Mouse (Mus musculus) kidney, postnatal 10 days (tissue): ENCODE measurements around the gene Gon7.

Source experiments
- DNase-seq: peaks from one replicate; pipeline ENCODE4 v3.0.0; 2021; ENCODE audit warnings: mixed read lengths

The Gon7 gene

DNA sequence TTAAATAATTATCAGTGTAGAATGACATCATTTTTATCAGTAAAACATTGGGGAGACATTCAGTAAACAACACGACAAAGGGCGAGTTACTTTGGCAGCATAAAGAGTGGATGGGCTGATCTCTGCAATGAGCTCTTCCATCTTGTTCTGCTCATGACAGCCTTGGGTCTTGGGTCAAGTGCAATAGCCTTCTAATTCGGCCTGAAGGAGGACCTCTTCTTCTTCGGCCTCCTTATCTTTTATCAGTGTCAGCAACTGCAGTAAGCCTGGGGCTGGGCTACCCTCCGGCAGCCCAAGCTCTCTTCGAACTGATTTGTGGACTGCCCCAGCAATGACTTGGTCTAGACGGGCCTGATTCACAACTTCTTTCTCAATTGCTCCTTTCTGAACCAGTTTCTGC lies 15.5 kb downstream of the Gon7 start:
- DNase-seq, result no peak

DNA sequence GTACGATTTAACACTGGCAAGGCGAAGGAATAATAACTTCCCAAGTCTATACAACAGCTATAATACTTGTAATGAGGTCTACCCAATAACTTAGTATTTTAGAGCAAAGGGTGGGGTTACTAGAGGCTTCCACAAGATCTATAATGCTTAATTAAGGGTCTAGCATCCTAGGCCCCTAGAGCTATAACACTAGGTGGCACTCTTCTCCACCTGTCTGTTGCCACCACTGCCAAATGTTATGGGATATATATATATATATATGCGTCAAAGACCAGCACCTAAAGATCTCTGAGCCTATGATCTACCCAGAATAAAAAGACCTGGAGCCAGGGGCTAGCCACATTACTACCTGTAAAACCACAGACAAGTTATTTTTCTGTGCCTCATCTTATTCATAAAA lies 17.3 kb downstream of the Gon7 start:
- DNase-seq, result no peak

DNA sequence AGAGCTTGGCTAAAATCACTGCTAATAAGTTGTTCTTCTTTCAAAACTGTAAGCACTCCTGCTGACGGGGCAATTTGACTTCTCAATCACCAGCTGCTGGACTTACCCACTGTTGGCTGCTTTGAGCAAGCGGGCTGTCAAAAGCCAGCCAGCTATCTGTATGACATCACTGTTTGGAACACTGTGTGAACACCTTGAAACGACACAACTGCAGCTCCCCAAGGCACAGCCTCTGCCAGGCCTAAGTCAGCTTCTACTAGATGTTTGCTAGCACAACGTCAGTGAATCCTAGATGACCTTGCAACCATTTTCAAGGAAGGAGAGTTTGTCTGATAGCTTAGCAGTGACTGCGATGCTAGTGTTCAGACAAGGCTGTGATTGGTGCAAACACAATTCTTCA lies 18.5 kb downstream of the Gon7 start:
- no peak for DNase-seq

DNA sequence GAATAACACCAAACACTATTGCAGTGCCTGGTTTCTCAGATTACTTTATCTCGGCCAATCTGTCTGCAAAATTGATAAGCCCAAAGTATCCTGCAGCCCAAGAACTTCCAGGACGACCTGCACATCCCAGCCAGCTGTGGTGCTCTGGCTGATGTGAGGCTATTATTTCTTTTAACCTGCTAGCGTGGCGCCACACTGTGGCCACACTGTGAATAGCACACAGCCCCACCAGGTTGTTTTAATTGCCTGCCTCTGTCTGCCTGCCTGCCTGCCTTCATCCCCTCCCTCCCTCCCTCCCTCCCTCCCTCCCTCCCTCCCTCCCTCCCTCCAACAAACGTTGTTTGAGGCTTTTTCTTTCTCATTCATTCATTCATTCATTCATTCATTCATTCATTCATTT lies 24.2 kb downstream of the Gon7 start:
- DNase-seq, result peak; percentile 79

DNA sequence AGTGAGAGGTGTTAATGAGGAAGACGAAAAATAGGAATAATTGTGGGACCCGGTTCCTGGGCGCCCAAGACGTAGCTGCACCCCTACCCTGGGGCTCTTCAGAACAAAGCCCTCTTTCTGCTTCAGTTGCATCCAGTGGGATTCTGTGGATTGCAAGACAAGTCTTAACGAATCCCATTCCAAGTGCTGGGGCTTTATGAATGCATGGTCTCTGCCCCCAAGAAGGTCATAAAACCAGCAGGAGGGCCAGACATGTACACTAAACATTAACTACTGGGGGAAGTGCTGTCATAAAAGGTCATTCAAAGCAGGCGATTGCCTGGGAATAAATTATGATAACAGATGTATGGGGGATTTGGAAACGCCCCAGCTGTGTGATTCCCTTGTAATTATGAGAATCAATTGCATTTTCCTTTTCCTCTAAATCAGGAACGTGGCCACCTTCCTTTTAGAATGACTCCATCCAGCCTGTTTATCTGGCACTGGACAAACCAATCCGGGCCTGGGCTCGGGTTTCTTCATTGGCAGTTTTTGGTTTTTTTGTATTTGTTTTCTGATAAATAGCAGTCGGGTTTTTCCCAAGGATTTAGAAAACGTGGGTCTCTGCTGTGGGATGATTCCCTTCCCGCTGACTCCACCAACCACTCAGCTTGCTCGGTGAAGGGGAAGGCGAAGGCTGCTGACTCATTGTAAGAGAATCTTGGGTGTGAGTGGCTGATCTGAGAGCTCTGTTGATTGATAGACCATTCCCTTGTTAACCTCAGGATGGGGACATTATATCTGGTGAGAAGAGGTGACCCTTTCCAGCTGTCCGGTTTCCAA lies 26.6 kb downstream of the Gon7 start:
- DNase-seq, result peak; percentile 24

DNA sequence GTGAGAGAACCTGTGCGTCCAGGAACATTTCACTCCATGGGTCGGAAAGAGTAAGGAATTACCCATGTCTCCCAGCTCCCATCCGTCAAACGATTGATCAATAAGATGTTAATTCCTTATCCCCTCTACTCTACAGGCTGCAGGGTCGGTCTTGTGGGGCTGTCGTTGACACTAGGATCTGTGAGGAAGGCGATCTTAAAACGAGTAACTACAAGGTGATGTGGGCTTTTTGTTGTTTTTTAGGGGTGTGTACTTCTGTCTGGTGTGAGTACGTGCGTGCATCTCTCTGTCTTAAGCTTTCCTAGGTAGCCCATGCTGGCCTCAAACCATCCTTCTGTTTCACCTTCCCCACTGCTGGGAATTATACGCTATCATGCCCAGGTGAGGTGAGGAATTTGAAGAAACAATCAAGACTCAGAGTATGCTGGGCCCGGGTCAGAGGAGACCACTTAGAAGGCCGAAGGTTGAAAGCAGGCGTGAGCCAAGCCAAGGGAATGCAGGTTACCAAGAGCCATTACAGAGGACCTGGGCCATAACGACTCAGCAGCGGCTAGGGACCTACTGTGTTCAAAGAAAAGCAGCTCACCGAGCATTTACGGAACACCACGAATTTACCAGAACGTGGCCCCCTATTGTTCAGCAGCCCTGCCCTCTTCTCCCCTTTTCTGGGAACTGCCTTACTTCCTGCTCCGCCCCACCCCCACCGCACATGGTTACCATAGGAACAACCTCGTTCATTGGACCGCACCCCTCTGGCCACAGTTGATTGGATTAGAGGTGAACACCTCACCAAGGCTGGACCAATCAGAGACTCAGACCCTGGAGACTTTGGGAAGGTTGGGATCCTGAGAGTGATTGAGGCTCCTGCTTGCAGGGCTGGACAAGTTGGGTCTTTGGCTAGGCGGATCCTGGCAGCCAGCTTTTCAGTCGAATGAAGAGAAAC lies 27.5 kb downstream of the Gon7 start:
- DNase-seq, result peak; percentile 88

DNA sequence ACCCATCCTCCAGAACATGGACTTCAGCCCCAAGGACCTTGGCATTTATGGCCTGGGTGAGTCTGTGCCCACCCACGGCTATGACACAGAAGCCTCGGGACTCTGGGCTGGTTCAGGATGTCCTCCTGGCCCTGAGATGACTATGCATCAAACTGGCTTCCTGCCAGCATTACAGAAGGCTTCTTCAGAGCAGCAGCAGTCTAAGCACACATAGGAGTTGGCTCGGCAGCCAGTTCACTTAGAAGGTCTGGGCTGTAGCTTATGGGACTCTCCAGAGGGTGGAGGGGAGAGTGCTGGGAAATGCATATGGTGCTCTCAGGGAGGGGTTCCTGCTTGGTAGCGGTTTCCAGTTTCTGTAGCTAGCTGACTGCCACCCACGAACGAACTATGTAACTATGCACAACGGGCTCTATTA lies 31.8 kb downstream of the Gon7 start:
- peak; percentile 31 for DNase-seq

DNA sequence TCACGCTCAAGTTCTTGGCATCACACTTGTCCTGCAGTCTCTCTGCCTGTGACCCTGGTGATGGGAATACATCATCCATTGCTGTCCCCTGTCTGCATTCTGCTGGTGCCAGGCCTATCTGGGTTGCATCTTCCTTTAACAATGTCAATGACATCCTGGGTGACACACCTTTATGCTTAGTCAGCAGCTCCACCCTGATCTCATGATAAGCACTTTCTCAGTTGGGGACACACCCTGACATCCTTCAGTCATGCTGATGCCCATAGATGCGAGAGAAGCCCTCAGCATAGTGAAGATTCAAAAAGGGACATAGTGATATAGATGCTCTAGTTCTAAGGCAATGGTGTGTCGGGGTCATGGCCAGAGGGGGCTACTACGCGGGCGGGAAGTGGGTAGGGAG lies 32.5 kb downstream of the Gon7 start:
- DNase-seq, result no peak

DNA sequence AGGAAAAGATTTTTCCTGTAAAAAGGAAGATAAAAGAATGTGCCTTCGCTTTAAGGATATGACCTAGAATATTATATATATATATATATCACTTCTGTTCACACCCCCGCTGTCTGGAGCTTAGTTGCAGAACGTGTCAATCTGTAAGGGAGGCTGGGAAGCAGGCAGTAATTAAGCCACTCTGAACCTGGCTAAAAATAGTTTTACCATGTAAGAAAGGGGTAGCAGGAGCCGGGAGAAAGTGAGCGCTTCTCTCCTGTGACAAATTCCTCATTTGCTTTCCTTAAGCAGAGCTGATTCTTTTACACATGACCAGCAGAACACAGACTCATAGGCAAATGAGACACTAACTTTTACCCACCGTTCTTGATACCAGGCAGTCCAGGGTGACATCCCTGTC lies 33.7 kb downstream of the Gon7 start:
- DNase-seq, result no peak

DNA sequence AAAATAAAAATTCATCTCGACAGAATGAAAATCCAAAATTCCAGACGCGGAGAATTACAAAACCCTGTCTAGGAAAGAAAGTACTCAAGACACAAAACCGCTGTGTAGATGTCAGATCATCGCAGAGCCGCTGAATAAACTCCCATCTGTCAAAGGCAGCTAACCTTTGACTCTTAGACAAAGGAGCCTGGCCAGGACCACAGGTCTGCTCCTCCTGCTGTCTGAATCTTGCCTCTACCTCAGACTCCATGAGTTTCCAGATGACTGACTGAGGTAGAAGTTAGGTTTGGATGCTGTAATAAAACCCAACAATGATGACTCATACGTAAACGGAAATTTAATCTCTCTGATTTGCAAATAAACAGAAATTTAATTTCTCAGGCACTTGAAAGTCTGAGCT lies 34.6 kb downstream of the Gon7 start:
- no peak for DNase-seq

DNA sequence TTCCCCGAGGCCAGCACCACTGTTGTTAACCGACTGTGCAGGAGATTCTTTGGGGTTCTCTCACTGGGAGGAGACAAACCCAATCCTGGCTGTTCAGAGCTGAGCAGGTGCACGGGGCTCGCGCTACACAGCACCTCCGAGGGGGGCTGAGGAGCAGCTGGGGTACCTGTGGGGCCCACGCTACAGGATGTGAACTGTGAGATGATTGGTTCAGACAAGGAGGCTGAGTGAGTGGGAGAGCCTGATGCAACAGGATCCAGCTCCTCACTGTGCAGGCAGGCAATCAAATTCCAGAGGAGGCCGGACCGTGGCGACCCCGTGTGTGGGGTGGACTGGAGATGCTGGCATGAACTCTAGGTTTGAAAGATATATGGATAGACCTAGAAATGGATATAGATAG lies 35.2 kb downstream of the Gon7 start:
- DNase-seq, result no peak

DNA sequence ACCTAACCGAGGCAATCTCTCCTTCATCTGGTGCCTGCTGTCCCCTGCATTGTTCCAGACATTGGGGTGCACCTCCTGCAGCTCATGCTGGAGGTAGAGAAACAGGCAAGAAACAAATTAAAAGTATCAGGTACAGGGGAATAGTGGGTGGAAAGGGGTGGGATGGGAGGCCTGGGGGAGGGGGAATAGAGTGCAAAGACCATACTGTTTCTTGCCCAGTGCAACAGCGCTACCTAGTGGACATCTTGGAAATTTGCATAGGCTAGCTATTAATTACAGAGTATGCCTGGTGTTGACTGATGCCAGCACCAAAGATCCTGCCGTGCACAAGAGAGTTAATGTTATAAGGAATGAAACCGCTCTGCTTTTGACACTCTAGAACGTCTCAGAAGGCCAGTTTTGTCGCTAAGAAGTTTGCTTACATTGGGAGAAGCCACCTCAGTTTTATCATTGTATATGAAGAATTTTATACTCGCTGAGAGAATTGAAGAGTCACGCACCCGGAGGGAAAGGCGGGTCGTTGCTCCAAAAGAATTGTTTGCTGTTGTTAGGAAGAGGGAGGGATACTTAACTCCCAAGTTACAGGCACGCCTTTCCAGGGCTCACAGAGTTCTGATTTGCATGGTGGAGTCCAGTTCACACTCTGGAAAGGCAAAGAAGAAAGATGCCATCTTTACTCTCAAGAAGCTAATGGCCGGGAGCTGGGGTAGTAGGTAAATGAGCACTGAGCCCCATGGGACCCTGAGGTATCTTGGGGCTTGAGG lies 37.9 kb downstream of the Gon7 start:
- peak; percentile 66 for DNase-seq

DNA sequence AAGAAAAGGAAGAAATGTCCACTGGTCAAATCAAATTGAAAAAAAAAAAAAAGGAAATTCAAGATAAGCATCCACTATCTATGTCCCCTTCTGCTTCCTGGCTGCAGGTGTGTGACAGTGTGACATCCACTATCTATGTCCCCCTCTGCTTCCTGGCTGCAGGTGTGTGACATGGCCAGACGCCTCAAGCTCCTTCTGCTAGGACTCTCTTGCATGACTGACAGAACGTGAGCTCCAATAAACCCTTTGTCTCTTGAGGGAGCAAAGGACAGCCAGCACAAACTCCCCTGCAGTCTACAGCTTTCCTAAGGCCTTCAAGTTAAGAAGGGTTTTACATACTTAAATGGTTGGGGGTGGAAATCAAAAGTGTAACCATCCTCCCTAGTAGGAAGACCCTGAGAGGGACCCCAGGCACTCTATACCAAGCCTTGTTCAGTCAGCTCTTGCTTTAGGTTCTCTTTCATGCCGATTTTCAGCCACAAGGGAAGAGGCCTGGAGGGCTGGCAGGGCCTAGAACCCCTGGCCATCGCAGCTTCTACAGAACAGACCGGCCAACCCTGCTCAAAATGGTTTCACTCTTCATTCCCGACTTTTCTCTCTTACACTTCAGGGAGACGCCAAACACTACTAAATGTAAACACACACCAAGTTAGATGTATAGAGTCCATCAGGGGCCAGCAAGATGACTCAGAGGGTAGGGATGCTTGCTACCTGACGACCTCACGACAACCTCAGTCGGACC lies 42.8 kb downstream of the Gon7 start:
- DNase-seq, result no peak

DNA sequence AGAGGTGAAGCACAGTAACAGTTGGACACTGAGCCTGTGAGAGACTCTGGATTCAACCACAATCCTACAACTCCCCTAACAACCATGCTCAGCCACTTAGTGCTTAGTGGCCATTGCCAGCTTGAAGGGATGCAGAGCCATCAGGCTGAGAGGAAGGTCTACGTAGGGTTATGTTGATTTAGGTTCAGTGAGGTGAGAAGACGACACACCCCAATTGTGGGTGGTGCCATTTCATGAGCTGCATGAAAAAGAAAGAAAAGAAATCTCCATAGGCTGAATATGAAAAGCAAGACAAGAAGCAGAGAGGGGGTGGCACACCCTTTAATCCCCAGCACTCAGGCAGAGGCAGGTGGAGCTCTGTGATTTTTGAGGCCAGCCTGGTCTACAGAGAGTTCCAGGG lies 43.5 kb downstream of the Gon7 start:
- no peak for DNase-seq

DNA sequence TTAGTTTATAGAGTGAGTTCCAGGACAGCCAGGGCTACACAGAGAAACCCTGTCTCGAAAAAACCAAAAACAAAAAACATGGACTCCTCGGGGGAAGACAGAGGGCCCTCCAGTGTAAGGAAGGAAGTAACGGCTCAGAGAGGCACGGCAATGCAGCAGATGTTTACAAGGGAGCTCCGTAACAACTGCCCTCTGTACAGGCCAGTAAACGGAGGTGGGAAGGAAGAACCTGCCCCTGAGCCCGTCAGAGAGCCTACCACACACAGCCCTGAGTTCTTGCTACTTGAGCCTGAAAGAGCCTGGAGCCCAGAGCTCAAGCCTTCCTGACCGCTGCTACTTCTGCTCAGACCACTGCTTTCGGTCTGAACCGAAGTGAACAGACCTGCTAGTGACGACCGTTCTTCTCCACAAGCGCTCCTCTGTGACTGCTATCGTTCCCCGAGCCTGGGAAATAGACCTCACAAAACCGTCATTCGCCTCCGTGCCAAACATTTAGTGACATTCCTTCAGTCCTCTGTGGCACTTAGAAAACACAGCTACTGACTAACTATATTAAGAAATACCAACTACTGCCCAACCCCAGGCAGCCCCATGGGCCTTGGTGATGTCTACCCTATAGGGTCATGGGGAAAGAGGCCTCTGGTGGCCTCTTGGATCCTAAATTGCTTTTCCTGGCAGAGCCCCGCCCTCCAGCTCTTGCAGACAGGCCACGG lies 44.3 kb downstream of the Gon7 start:
- no peak for DNase-seq

DNA sequence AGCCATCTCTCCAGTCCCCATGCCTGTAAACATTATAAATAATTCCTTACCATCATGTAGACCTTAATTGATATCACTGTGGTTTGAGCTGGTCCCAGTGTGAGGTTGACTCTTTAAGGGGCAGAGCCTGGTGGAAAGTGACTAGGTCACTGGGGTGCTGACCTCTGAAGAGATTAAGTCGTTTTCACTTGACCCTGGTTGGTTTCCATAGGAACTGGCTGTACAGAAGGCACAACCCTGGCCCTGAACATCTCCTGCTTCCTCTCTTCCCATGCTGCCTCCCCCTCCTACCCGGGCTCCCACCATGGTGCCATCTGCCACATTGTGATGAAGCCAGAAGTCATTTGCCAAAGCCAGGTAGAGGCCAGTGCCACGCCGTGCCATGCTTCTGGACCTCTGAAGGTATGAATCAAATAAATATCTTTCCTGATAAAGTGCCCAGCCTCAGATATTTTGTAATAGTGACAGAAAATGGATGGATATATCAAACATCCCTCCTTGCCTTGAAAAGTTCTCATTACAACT lies 46.7 kb downstream of the Gon7 start:
- no peak for DNase-seq

DNA sequence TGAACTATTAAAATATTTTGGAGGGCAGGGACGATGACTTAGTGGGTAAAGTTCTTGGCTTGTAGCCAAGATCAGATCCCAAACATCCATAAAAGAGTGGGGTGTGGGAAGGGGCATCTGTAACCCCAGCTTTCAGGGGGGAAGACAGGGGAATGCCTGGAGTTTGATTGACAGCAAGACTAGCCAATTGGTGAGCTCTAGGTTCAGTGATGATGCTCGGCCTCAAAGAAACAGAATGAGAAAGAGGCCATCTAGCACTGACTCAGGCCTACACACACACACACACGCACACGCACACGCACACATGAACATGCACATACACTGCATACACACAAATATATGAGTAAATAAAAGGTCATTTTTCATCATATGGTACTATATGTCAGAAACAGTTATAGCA lies 47.7 kb downstream of the Gon7 start:
- DNase-seq, result no peak

DNA sequence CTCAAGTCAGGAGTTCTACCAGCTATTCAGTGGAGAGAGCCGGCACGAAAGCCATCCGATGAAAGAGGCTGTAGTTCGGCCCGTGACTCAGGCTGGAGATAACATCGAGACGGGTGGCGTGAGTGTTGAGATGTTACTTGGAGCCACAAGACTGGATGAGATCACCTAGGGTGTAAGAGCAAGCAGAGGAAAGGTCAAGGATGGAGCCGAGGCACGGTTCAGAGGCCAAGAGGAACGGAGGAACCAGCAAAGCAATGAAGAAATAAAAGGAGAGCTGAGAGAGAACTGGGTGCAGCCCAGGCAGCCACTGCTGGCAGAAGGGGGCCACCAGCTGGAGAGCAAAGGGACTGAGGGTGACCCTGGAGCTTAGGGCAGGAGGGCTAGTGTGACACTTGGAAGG lies 49.4 kb downstream of the Gon7 start:
- no peak for DNase-seq

DNA sequence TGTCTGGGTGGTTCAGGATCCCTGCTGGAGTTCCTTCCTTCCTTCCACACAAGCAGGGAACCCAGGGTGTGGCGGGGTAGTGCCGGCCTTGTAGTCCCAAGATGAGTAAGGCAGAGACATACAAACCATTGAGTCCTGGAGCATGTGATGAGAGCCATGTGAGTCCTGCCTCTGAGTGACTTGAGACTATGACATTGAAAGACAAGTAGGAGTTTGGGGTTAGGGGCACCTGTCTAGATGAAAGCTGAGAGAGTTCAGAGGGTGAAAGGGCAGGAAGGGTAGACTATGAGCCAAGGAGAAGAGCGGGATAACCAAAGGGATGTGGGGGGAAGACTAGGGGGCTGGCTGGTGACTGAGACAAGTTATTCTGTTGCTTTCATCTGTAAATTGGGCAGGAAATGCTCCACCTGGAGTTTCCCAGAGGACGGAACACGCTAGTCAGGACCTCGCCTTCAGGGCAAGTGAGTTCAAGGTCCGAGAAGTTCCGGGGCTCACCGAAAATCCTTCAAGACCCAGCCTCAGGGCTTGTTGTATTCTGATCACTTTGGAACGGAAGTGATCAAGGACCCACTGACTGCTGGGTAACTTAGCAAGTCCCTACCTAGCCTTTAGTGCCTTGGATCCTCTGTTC lies 50.7 kb downstream of the Gon7 start:
- DNase-seq, result no peak

DNA sequence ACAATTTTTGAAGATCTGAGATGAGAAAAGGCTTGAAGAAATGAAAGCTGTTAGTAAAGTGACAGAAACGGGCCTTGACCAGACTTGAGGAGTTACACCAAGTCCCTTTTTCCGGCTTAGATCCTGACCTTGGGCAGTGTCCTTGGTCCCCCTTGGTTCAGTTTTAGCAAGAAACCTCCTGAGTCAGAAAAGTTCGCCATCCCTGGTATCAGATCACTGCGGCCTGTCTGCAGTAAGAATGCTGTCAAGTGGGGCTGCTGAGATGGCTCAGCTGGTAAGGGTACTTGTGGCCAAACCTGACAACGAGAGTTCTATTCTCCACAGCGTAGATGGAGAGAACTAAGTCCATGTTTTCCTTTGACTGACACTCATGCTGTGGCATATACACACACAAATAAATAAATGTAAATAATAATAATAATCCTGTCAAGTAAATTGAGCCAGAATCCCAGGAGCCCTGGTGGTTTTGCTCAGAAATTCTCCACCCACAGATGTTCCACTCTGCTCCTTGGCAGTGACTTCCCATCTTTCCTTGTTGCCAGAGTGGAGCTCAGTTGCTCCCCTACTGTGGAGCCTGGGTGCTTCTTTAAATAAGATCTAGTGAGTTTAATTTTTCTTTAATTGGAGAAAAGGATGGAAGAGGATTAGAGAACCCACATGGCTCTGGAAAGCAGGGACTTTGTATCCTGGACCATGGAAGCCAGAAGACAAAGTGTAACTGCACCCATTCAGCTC lies 51.5 kb downstream of the Gon7 start:
- DNase-seq, result no peak
